Mouse (Mus musculus): Measurements from ENCODE around the gene Rpl14.

DNA sequence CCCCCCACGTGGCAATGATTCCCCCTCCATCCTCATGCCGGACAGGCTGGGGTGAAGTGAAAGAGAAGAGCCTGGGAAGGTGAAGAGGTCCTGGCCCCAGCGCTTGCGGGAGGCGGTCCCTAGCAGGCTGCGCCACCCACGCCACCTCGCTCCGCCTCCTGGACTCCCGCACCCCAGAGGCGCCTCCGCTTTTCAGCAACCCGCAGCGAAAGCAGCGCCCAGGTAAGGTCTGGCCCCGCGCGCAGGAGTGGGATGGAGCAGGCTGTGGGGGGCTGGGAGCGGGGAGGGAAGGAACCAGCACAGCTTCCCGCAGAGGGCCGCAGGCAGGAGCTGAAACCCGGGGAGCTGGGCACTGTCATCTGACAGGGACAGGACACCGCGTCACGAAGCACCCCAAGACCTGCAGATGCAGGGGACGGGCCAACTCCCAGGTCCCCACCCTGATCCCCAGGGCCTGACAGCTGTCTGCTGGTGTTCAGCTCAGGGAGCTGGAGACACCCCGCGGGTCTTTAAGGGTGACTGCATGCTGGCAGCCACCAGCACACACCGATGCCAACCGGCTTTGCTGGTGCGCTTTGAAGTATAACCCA is 31.5 kb upstream of the Rpl14 start, which contains the start of gene Entpd3:
- TF ChIP-seq CTCF (IDR thresholded peaks at IDR 0.05; ENCODE audit: low read depth) = no peak
- no peak for TF ChIP-seq EP300 (IDR thresholded peaks at IDR 0.05; ENCODE audit: low read depth)
